Mouse (Mus musculus): ENCODE measurements around the gene Hoxd12.

Hoxd12 gene

DNA sequence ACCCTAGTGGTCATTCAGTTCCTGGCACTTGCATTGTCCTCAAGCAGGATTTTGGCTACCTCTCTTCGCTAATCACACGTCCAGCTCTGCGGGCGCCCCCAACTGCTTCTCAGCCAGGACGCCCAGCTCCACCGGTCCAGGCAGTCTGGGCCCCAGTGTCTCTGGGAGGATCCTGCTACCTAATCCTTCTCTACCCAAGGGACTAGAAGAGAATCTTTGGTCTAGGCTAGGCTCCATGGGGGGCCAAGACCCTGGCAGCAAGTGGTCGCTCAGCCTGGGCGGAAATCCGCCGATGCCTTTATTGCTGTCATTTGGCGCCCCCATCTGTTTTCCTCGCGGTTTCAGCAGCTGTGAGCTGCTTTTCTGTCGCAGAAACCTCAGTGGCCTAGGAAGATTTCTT is 13.1 kb upstream of the Hoxd12 start:
- in situ Hi-C loops (cut with MboI, MseI), result loop anchor here (5.0 to 25.0 kb wide), 4 partner anchors 84 to 1074 kb away; partner anchors contain the start of genes Chrna1 (in 1 of the 2) and Lnpk (in 1 of the 2)

DNA sequence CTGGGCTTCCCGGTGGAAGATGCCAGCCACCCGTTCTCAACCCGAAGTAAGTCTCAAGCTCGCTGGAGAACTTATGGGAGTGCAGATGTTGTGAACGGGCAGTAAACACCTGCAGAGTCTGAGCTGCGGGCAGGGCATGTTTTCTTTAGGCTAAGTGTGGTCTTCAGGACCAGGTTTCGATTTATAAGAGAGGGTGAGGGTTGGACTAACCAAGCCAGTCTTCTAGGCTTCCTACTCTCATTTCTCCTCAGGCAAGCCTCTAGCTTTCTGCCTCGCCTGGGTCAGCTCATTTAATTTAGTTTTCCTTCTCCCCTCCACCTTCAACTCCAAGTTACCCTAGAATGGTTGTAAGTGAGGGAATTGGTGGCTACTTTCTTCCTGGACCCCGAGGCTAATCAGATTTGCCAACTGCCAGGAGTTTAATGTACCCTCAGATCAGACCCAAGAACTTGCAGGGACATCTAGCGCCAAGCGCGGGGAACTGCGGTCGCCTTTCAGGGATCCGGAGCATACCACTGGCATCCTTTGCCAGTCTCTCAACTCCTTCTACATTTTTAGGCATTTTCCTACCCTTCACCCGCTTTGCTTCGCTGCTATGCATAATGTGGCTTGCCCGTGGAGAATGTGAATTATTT is 11.4 kb upstream of the Hoxd12 start:
- in situ Hi-C loops (cut with MboI, MseI), result loop anchor here (5.0 to 25.0 kb wide), 4 partner anchors 86 to 1076 kb away; partner anchors contain the start of genes Chrna1 (in 1 of the 2) and Lnpk (in 1 of the 2)

GRCm38 (mm10) chr2:74666411-74666810 is 8.4 kb upstream of the Hoxd12 start:
- in situ Hi-C loops (cut with MboI, MseI), result loop anchor here in 1 of 2 experiments (5.0 to 25.0 kb wide), 2 partner anchors 604 to 1079 kb away; partner anchors contain the start of gene Chrna1

DNA sequence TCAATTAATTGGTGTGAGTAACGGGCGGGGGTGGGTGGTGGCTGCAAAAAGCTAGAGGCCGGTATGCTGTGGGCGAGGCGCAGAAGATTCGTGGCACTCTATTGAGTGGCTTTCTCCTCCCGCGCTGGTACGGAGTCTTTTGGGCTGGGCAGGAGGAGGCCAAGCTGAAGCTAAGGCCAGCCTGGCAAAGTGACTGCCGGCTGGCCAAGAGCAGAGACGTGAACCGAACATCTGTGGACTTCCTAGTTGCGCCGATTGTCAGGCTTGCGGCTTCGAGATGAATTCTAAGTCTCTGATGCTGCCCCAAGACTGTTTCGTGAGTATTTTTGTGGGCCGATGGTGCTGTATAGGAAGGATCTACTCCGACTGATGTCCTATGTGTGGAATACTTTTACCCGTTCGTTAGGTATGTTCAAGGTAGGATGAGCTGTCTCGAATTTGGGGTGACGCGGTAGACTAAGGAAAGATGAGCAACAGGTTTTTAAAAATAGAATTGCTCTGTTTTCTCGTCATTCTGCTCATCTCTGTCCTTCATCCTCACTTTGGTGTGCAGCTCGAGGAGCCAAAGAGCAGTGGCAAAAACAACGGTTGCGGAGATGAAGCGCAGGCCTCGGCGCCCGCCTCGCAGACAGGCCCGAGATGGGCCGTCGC is 7.5 kb upstream of the Hoxd12 start:
- in situ Hi-C loops (cut with MboI, MseI), result loop anchor here in 1 of 2 experiments (5.0 to 25.0 kb wide), 2 partner anchors 605 to 1080 kb away; partner anchors contain the start of gene Chrna1

- in situ Hi-C loops (cut with MboI, MseI), result loop anchor here in 1 of 2 experiments (5.0 to 25.0 kb wide), 2 partner anchors 606 to 1081 kb away; partner anchors contain the start of gene Chrna1
These were observed 6.9 kb upstream of the Hoxd12 start, which contains the start of gene Hoxd13 for GRCm38 (mm10) chr2:74667842-74668357. Gene Hoxd13 (plus strand): TSS chr2:74668310.

DNA sequence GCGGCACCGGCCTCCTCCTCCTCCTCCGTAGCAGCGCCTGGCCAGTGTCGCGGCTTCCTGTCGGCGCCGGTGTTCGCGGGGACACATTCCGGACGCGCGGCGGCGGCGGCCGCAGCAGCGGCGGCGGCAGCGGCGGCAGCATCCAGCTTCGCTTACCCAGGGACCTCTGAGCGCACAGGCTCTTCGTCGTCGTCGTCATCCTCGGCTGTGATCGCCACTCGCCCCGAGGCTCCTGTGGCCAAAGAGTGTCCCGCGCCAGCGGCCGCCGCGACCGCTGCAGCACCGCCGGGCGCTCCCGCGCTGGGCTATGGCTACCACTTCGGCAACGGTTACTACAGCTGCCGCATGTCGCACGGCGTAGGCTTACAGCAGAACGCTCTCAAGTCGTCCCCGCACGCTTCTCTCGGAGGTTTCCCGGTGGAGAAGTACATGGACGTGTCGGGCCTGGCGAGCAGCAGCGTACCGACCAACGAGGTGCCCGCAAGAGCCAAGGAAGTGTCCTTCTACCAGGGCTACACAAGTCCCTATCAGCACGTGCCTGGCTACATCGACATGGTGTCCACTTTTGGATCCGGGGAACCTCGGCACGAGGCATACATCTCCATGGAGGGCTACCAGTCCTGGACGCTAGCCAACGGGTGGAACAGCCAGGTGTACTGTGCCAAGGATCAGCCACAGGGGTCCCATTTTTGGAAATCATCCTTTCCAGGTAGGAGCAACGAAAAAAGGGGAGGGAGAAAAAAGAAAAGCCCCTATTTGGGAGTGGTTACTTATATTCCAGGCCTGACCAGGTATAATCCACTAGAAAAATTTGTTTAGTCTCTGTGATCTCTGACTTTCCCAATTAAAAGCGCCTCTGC is 6.2 kb upstream of the Hoxd12 start:
- in situ Hi-C loops (cut with MboI, MseI), result loop anchor here in 1 of 2 experiments (5.0 to 25.0 kb wide), 2 partner anchors 606 to 1081 kb away; partner anchors contain the start of gene Chrna1

GRCm38 (mm10) chr2:74669230-74669578 is 5.6 kb upstream of the Hoxd12 start:
- in situ Hi-C loops (cut with MboI, MseI), result loop anchor here in 1 of 2 experiments (5.0 to 25.0 kb wide), 2 partner anchors 607 to 1082 kb away; partner anchors contain the start of gene Chrna1

DNA sequence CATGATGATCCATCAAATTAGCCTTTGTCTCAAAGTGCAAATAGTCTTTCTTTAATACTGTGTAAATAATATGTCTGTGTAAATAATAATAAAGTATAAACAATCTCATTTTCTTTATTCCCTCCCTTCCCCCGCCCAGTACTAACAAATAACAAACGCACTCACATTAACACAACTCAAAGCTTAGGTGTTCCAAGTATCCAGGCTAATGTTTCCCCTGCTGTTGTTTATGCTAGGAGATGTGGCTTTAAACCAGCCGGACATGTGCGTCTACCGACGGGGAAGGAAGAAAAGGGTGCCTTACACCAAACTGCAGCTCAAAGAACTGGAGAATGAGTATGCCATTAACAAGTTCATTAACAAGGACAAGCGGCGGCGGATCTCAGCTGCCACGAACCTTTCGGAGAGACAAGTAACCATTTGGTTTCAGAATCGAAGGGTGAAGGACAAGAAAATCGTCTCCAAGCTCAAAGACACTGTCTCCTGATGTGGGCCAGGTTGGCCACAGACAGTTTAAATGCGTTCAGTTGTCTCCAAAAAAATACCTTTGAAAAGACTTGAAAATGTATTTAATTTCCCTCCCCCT is 5.1 kb upstream of the Hoxd12 start:
- in situ Hi-C loops (cut with MboI, MseI), result loop anchor here (5.0 to 25.0 kb wide), 4 partner anchors 365 to 1082 kb away; partner anchors contain the start of gene Chrna1 (in 1 of the 2)

DNA sequence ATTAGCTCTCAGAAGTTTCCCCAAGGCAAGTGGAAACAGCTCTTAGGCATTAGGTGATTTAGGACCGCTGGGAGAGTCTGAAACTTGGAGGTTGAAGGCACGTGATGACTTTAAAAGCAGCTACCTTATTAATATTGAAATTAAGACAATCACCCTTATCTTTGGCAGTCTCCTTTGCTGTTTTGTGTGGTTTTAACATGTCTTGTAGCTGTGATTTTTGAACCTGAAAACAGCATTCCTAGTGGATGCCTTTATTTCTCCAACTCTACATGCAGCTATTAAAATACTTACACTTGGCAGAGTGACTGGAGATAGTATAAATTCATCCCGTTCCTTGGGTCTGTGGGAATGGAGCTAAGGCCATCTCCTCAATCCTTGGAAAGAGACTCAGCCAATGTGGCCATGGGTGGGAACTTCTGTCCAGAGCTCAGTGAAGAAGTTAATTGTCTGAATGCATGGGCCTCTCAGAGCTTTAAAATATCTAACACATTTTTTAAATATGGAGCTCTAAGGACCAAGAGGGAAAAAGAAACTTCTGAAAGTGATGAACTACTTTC is 4.1 kb upstream of the Hoxd12 start:
- in situ Hi-C loops (cut with MboI, MseI), result loop anchor here (10.0 to 25.0 kb wide), 3 partner anchors 366 to 1083 kb away; partner anchors contain the start of gene Chrna1 (in 1 of the 2)

- in situ Hi-C loops (cut with MboI, MseI), result loop anchor here (10.0 to 25.0 kb wide), 3 partner anchors 367 to 1085 kb away; partner anchors contain the start of gene Chrna1 (in 1 of the 2)
These were observed 3.0 kb upstream of the Hoxd12 start for GRCm38 (mm10) chr2:74671847-74672246.

GRCm38 (mm10) chr2:74672481-74673362 is 2.1 kb upstream of the Hoxd12 start:
- in situ Hi-C loops (cut with MboI, MseI), result loop anchor here (10.0 to 25.0 kb wide), 3 partner anchors 368 to 1085 kb away; partner anchors contain the start of gene Chrna1 (in 1 of the 2)

DNA sequence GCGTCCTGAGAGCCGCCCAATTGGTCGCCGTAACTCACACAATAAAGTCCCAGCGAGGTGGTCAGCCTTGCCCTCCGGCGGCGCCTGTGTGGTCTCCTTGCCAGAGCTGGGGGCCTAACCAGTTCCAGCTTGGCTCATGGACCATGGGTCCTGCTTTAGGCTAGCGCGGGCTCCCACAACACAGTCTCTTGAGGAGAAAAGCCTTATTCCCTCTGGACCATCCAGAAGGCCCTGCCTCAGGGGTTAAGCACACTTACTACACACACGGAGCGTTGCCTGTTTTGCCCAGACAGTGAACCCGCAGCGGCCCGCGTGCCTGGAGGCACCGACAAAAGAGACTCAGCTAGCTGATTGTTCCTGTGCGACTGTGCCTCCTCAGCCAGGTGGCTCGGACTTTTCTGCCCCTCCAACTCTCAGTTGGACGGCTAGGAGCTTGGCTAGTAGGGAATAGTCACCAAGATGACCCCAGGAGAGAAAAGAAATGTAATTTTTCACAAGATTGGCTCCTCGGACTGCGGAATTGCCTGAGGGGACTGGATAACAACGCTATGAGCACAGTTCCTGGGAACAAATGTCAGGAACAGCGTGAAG is 883 bp upstream of the Hoxd12 start:
- in situ Hi-C loops (cut with MboI, MseI), result loop anchor here (10.0 to 25.0 kb wide), 3 partner anchors 369 to 1087 kb away; partner anchors contain the start of gene Chrna1 (in 1 of the 2)

DNA sequence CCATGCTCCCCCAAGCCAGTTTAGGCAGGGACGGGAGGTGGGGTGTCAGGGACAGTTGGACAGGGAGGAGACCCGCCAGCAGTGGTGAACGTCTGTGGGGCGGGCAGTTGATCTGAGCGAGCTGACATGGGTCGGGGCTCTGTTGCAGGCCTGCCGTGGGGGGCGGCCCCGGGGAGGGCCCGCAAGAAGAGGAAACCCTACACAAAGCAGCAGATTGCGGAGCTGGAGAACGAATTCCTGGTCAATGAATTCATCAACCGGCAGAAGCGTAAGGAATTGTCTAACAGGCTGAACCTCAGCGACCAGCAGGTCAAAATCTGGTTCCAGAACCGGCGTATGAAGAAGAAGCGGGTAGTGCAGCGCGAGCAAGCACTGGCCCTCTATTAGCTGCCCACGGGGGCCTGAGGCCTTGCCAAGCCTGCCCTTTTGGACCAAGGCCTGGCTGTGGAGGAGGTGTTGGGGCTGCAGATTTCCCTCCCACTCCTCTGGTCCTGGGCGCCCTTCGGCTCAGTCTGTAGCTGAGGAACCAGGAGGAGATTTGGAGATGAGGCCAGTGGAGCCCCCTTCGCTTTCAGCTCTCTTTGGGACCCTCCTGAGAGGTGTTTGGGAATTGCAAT is 961 bp downstream of the Hoxd12 start:
- in situ Hi-C loops (cut with MboI, MseI), result loop anchor here (5.0 to 10.0 kb wide), 3 partner anchors 371 to 1103 kb away; no protein-coding TSS in a partner anchor

- in situ Hi-C loops (cut with MboI, MseI), result loop anchor here (5.0 to 10.0 kb wide), 3 partner anchors 372 to 1104 kb away; no protein-coding TSS in a partner anchor
These were observed 1.7 kb downstream of the Hoxd12 start for GRCm38 (mm10) chr2:74676376-74677052.

GRCm38 (mm10) chr2:74677106-74677505 is 2.3 kb downstream of the Hoxd12 start:
- in situ Hi-C loops (cut with MboI, MseI), result loop anchor here (5.0 to 10.0 kb wide), 3 partner anchors 372 to 1105 kb away; no protein-coding TSS in a partner anchor

DNA sequence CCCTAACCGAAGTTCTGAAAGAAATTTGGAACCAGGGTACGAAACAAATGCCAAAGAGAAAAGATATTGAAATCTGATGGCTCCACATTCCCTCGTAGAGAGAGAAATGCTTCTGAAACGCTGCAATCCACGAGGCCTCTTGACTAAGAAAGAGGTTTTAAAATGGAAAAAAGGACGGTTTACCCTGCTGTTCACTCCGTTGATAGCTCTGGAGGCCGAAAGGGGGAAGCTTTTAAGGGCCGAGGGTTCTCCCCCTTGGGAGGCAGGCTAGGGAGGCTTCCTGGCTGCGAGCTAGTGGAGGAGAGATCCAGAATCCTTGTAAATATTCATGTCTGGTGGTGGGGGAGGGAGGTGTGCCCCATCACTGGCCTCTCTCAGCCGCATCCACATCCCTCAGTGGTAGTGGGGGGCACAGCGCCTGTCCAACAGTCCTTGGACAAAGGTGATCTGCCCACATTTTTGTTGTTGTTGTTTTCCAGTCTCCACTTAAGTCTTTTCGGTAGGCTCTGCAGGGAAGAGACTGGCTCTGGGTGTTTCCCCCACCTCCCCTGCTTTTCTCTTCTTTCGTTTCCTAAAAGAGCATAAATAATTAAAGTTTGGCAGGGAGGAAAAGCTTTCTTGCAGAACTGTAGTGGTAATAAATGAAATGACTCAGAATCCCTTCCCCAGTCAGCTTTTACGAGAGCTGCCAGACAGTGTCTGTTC is 4.2 kb downstream of the Hoxd12 start, which contains the start of gene Hoxd11:
Hoxd11 (plus strand) TSS at position 667 of the 705 bp plus-strand sequence.
- in situ Hi-C loops (cut with MboI, MseI), result loop anchor here (5.0 to 10.0 kb wide), 3 partner anchors 374 to 1107 kb away; no protein-coding TSS in a partner anchor

Measured in T-helper 17 cell (primary cell).